Mouse (Mus musculus): Measurements from ENCODE around the gene 2310046K23Rik. TPM values are rescaled to one million over a fixed set of nuclear protein-coding genes. Genes with fewer than 3 reads are reported as not detected.
"Not testable (repeated sequence)": the region's sequence is repeated elsewhere in the genome, so short reads cannot be mapped to it uniquely, and the experiment has no call there.

2310046K23Rik gene
- not detected for polyA plus RNA-seq (2017; shearing (Covaris generic))

DNA sequence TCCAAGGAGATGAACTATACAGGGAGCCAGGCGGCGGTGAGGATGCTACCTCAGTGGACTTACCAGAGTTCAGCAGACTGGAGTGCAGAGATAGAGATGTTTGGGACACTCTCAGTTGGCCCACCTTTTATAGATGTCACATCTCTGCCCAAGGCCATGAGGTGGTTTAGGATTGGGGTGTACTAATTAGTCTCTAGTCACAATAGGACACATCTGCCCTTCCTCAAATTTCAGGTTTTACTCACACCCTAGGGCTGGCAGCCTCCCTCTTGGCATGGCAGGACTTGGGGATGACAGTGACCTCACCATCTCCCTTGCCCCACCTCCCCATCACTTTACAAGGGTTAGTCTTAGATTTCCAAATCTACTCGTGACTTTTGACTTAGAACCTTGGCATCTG, at the start of gene 2310046K23Rik:
2310046K23Rik (minus strand) TSS at position 101 of the 400 bp plus-strand sequence.
- ATAC-seq: no peak

- no peak for ATAC-seq
Measured at GRCm38 (mm10) chr3:92583164-92583826, 49.0 kb upstream of the 2310046K23Rik start.

DNA sequence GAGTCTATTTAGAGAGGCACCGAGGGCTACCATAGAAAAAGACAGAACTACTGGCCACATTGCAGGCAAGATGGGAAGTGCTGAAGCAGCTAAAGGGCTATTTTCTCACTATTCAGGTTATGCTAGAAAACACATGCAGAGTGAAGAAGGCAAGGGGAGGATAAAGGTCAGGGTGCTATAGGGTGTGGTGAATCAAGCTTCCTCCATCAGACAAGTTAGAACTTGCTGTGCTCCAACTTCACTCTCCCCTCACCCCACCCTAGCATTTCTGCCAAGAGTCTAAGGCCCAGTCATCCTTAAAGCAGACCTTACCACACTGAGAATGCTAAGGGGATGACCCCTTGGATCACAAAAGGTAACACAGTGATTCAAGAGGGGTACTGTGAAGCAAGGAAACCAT, 45.2 kb upstream of the 2310046K23Rik start:
- ATAC-seq: no peak

DNA sequence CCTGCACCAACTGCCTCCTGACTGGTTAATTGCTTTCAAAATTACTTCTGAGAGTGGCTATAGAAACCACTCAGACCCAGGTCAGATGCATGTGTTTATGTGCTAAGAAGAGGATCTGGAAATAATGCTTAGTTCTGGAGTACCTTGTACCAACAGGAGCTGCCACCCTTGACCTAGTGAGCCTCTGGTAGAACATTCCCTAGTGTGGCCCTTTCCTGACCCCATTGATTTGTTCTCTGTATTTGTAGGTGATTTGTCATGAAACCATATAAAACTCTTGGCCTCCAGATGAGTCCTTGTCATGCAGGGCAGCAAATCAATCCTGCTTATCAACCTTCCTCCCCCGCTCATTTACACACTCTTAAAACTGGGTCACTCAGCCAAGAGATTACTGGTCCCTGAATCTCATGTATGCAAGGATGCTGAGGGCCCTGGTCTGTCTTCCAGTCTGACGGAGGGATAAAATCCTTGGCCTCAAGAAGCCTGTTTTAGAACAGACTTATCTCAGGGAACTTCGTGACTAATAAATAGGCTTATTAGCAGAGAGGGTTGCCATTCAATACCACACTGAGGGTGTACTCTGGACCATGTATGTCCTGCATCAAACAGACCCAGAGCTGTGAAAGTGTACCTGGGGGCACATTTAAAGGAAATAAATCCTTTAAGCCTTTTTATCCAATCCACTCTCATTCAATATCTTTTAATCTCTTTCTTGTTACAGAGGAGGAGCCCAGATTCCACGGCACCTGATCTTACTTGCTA, 44.5 kb upstream of the 2310046K23Rik start:
- no peak for ATAC-seq

DNA sequence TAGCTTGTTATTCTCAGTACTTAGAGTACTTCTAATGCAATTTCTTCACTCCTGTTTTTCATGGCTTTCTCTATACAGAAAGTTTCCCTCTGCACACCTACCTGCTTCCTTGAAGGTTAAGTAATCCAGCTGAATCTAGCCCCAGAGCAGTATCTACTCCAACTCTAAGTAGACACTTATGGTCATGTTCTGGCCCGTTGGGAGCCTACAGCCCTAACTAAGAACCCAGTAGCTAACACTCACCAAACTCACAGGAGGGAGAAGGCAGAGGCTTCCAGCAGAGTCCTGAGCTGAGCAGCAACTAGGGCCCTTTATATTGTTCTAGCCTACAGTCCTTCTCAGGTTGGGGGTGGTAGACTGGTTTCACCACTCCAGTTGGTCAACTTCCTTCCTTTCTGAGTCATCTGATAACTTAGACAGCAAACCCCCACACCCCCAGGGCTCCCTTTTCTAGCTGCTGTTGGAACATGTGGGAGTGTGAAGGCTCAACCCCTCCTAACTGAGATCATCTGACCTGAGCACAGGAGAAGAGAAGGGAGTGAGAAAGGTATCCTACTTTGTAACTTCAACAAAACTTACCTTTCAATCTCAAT, 39.2 kb upstream of the 2310046K23Rik start, which contains the start of gene Ivl:
Ivl (minus strand) TSS at position 287 of the 593 bp plus-strand sequence.
- no peak for ATAC-seq

DNA sequence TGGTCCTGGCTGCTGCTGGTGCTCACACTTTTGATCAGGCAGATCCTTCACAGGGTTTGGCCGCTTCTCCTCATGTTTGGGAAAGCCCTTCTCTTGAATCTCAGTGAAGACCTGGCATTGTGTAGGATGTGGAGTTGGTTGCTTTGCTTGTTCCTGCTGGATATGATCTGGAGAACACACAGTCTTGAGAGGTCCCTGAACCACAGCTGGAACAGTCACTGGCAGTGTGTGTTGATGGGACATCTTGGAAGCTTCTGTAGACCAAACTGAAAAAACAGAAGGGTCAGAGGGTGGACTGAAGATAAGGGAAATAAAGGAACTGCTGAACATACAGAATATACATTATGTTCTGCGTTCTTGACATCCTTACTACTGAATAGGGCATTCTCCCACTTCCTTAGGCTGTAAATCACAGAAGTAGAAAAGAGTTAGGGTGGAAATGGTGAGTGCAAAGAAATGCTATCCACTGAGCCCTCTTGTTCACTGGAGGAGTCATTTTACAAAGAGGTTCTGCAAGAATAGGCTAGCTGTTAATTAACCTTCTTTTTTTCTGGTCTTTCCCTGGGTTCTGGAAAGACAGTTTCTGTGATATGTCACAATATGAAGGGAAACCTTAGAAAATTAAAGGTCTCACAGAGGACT, 38.3 kb upstream of the 2310046K23Rik start:
- no peak for ATAC-seq

DNA sequence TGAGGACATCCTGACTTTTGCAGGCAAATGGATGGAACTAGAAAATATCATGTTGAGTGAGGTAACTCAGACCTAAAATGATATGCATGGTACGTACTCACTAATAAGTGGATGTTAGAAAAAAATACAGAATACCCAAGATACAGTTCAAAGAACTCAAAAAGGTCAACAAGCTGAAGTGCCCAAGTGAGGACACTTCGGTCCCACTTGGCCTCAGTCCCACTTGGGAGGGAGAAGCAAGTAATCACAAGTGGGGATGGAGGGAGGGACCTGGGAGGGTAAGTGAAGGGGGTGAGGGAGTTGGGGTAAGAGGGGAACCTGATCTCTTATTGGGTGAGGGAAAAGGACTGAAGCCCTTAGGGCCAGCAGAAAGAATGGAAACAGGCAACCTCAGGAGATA, 34.4 kb upstream of the 2310046K23Rik start:
- ATAC-seq: no peak

GRCm38 (mm10) chr3:92565418-92565817, 31.1 kb upstream of the 2310046K23Rik start:
- no peak for ATAC-seq

DNA sequence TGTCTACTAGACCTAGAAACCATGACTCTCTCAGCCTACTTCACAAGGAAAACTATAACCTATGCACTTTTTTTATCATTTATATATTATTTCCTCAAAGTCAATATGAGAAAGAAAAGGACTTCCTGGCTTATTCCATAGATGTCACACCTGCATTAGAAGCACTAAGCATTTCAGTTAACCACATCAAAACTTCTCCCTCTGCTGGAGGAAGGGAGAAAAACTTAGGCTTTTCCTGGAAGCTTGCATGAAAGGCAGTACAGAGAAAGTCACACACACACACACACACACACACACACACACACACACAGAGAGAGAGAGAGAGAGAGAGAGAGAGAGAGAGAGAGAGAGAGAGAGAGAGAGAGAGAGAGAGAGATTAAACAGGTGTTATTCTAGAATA, 22.0 kb downstream of the 2310046K23Rik start:
- ATAC-seq: no peak

GRCm38 (mm10) chr3:92510786-92511185, 23.5 kb downstream of the 2310046K23Rik start:
- no peak for ATAC-seq

- ATAC-seq: no peak
Measured at GRCm38 (mm10) chr3:92508185-92508584, 26.1 kb downstream of the 2310046K23Rik start.

DNA sequence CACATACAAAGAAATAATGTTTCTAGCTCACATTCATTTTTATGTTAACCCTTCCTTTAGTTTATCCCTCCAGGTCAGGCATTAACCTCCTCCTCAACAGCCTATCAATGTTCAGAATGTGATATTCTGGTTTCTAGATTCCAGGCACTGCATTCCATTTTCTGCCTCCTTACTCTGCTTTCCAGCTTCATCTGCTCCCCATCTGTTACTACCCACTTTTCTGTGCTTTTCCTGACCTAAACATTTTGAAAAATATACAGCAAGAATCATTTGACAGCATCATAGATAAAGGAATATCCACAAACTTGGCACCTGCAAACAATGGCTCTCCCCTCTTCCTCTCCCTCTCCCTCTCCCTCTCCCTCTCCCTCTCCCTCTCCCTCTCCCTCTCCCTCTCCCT, 30.8 kb downstream of the 2310046K23Rik start:
- ATAC-seq: no peak

- ATAC-seq: no peak
Measured at GRCm38 (mm10) chr3:92500393-92500792, 33.9 kb downstream of the 2310046K23Rik start, which contains the start of gene Sprr4. TSS of gene Sprr4 (minus strand) at chr3:92500493.

DNA sequence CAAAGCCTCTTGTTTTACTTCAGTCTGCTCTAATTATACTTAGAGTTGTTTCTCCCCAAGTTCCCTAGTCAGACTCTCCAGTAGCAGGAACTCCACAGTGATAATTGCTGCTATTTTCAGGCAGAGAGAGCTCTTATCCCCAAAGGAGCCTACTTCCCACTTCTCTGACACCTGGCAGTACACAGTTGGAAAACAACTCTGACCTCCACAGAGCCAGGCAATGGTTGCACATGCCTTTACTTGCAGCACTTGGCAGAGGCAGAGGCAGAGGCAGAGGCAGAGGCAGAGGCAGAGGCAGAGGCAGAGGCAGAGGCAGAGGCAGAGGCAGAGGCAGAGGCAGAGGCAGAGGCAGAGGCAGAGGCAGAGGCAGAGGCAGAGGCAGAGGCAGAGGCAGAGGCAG, 44.0 kb downstream of the 2310046K23Rik start:
- not testable (repeated sequence) for ATAC-seq

GRCm38 (mm10) chr3:92486307-92486706, 48.0 kb downstream of the 2310046K23Rik start:
- ATAC-seq: no peak

- ATAC-seq: no peak
Measured at GRCm38 (mm10) chr3:92485863-92486262, 48.4 kb downstream of the 2310046K23Rik start, which contains the start of gene Sprr1a. TSS of gene Sprr1a (minus strand) at chr3:92485895.

Other genes with a start within 250 kb of the 2310046K23Rik start
- gene Sprr2a3, start 249.1 kb downstream of the 2310046K23Rik start, polyA plus RNA-seq (2017; shearing (Covaris generic)): not detected
- not detected for gene Sprr2b, start 217.9 kb downstream of the 2310046K23Rik start, polyA plus RNA-seq (2017; shearing (Covaris generic))
- gene Sprr2d, start 195.4 kb downstream of the 2310046K23Rik start, polyA plus RNA-seq (2017; shearing (Covaris generic)): not detected
- not detected for gene Sprr2e, start 182.4 kb downstream of the 2310046K23Rik start, polyA plus RNA-seq (2017; shearing (Covaris generic))
- not detected for gene Sprr2f, start 169.3 kb downstream of the 2310046K23Rik start, polyA plus RNA-seq (2017; shearing (Covaris generic))
- gene Sprr2h, start 148.8 kb downstream of the 2310046K23Rik start, polyA plus RNA-seq (2017; shearing (Covaris generic)): not detected
- gene Sprr2i, start 126.5 kb downstream of the 2310046K23Rik start, polyA plus RNA-seq (2017; shearing (Covaris generic)): not detected
- not detected for gene Sprr2j-ps, start 116.4 kb downstream of the 2310046K23Rik start, polyA plus RNA-seq (2017; shearing (Covaris generic))
- 10 to 100 TPM in 1 of 2 experiments, 1 to 10 TPM in 1; 9.0 to 12.9 TPM for gene Gm9774, start 105.1 kb downstream of the 2310046K23Rik start, polyA plus RNA-seq (2017; shearing (Covaris generic))
- gene Sprr2k, start 101.9 kb downstream of the 2310046K23Rik start, polyA plus RNA-seq (2017; shearing (Covaris generic)): not detected
- not detected for gene Sprr1b, start 95.7 kb downstream of the 2310046K23Rik start, polyA plus RNA-seq (2017; shearing (Covaris generic))
- gene Sprr3, start 75.8 kb downstream of the 2310046K23Rik start, polyA plus RNA-seq (2017; shearing (Covaris generic)): not detected
- not detected for gene Sprr1a, start 48.6 kb downstream of the 2310046K23Rik start, polyA plus RNA-seq (2017; shearing (Covaris generic))
- not detected for gene Sprr4, start 34.0 kb downstream of the 2310046K23Rik start, polyA plus RNA-seq (2017; shearing (Covaris generic))
- gene Ivl, start 39.2 kb upstream of the 2310046K23Rik start, polyA plus RNA-seq (2017; shearing (Covaris generic)): not detected
- gene Smcp, start 54.5 kb upstream of the 2310046K23Rik start, polyA plus RNA-seq (2017; shearing (Covaris generic)): not detected
- not detected for gene 2210017I01Rik, start 73.0 kb upstream of the 2310046K23Rik start, polyA plus RNA-seq (2017; shearing (Covaris generic))
- not detected for gene Lce6a, start 87.1 kb upstream of the 2310046K23Rik start, polyA plus RNA-seq (2017; shearing (Covaris generic))
- not detected for gene Lce1a1, start 113.8 kb upstream of the 2310046K23Rik start, polyA plus RNA-seq (2017; shearing (Covaris generic))
- not detected for gene Lce1b, start 122.4 kb upstream of the 2310046K23Rik start, polyA plus RNA-seq (2017; shearing (Covaris generic))
- gene Lce1a2, start 135.8 kb upstream of the 2310046K23Rik start, polyA plus RNA-seq (2017; shearing (Covaris generic)): not detected
- gene Lce1c, start 144.7 kb upstream of the 2310046K23Rik start, polyA plus RNA-seq (2017; shearing (Covaris generic)): not detected
- not detected for gene Lce1d, start 152.7 kb upstream of the 2310046K23Rik start, polyA plus RNA-seq (2017; shearing (Covaris generic))
- gene Lce1e, start 174.6 kb upstream of the 2310046K23Rik start, polyA plus RNA-seq (2017; shearing (Covaris generic)): not detected
- gene Lce1f, start 185.8 kb upstream of the 2310046K23Rik start, polyA plus RNA-seq (2017; shearing (Covaris generic)): not detected
- gene Gm38119, start 204.6 kb upstream of the 2310046K23Rik start, polyA plus RNA-seq (2017; shearing (Covaris generic)): not detected
- not detected for gene Lce1g, start 217.8 kb upstream of the 2310046K23Rik start, polyA plus RNA-seq (2017; shearing (Covaris generic))
- gene Lce1h, start 230.6 kb upstream of the 2310046K23Rik start, polyA plus RNA-seq (2017; shearing (Covaris generic)): not detected
- gene Lce1i, start 244.4 kb upstream of the 2310046K23Rik start, polyA plus RNA-seq (2017; shearing (Covaris generic)): not detected

All from CD4-positive, CD25-positive, alpha-beta regulatory T cell, adult 4 months (primary cell).